Mouse (Mus musculus) urinary bladder, postnatal 25 days (tissue): ENCODE measurements around the gene Gss.
"Not testable (repeated sequence)": the region's sequence is repeated elsewhere in the genome, so short reads cannot be mapped to it uniquely, and the experiment has no call there.

Experiments
- DNase-seq: peaks from one replicate; pipeline ENCODE4 v3.0.0; 2022; ENCODE audit warnings: low spot score

The Gss gene

GRCm38 (mm10) chr2:155573996-155574395 lies 18.6 kb downstream of the Gss start:
- no peak for DNase-seq

- DNase-seq, result no peak
These were observed 19.6 kb downstream of the Gss start for GRCm38 (mm10) chr2:155573001-155573400.

- no peak for DNase-seq
These were observed 23.3 kb downstream of the Gss start for GRCm38 (mm10) chr2:155569223-155569807.

- no peak for DNase-seq
These were observed 24.9 kb downstream of the Gss start for GRCm38 (mm10) chr2:155567751-155568150.

- peak; percentile 11 for DNase-seq
These were observed 29.7 kb downstream of the Gss start for GRCm38 (mm10) chr2:155562934-155563333.

- no peak for DNase-seq
These were observed 30.4 kb downstream of the Gss start for GRCm38 (mm10) chr2:155562209-155562608.

GRCm38 (mm10) chr2:155554426-155554985 lies 38.1 kb downstream of the Gss start:
- DNase-seq, result no peak

- DNase-seq, result no peak
These were observed 39.7 kb downstream of the Gss start for GRCm38 (mm10) chr2:155552949-155553354.

GRCm38 (mm10) chr2:155552336-155552735 lies 40.3 kb downstream of the Gss start:
- DNase-seq, result no peak

- no peak for DNase-seq
These were observed 45.7 kb downstream of the Gss start for GRCm38 (mm10) chr2:155546955-155547354.

- no peak for DNase-seq
These were observed 51.7 kb downstream of the Gss start for GRCm38 (mm10) chr2:155540822-155541458.

- no peak for DNase-seq
These were observed 52.9 kb downstream of the Gss start for GRCm38 (mm10) chr2:155539696-155540095.

- not testable (repeated sequence) for DNase-seq
These were observed 54.0 kb downstream of the Gss start for GRCm38 (mm10) chr2:155538463-155539057.

- DNase-seq, result no peak
These were observed 54.7 kb downstream of the Gss start for GRCm38 (mm10) chr2:155537761-155538462.

GRCm38 (mm10) chr2:155536292-155536691 lies 56.3 kb downstream of the Gss start:
- no peak for DNase-seq

- DNase-seq, result no peak
These were observed 65.2 kb downstream of the Gss start for GRCm38 (mm10) chr2:155527367-155527766.

GRCm38 (mm10) chr2:155524378-155524777 lies 68.2 kb downstream of the Gss start:
- no peak for DNase-seq

GRCm38 (mm10) chr2:155523706-155524105 lies 68.9 kb downstream of the Gss start:
- no peak for DNase-seq

GRCm38 (mm10) chr2:155518531-155519270 lies 73.9 kb downstream of the Gss start:
- no peak for DNase-seq

GRCm38 (mm10) chr2:155517455-155518423 lies 74.9 kb downstream of the Gss start, which contains the start of the genes Acss2 and Ggt7:
Gene Acss2, plus strand, starts transcription at chr2:155517948.
Gene Ggt7, minus strand, starts transcription at chr2:155518237.
- peak; percentile 97 for DNase-seq
